Mouse (Mus musculus) testis, adult 2 months (tissue): ENCODE results near the gene Il25.

Experiments used
- CTCF ChIP-seq: fragments of 200-500 bp; IDR thresholded peaks from 2 replicates; pipeline ENCODE4 v1.5.1; 2012; ENCODE audit warnings: low read depth, mild to moderate bottlenecking, inconsistent platforms, low read length, moderate library complexity; ENCODE audit not compliant: control insufficient read depth, insufficient read depth, insufficient replicate concordance
- POLR2A ChIP-seq: fragments of 200-500 bp; IDR thresholded peaks from 2 replicates; pipeline ENCODE4 v1.6.1; 2012; ENCODE audit warnings: low read depth, mild to moderate bottlenecking, inconsistent platforms, low read length, moderate library complexity; ENCODE audit not compliant: control insufficient read depth

DNA sequence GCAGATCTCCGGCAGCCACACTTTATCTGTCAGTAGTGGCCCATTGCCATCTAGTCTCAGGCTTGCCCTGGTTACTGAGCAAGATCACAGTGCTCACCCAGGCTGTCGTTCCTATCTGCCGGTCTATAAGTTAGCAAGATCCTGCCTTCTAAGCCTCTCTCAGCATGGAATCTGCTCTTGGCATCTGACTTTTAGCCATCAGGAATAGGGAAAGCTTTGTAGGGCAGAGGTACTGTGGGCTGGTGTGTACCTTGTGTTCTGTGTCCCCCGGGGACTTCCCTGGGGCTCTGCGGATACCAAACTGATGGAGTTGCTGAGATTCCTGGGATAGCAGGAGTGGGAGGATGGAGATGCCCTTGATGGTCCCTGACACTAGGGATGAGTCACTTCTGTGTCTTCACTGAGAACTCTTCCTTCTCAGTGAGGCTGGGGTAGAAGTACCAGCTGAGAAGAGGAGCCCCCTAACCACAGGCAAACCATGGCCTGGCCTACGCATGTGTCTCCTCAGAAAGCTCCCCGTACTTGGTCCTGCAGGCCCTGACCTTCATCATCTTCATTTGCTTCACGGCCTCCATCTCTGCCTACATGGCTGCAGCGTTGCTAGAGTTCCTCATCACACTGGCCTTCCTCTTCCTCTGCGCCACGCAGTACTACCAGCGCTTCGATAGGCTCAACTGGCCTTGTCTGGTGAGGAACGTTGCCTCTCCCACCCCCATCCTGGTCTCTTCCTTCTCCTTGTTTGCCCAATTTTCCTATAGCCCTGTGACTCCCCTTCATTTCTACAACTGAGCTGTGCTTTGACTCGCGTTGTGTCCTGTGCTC is 5.1 kb downstream of the Il25 start:
- no peak for TF ChIP-seq POLR2A
- TF ChIP-seq CTCF, result no peak
